Mouse (Mus musculus) kidney, embryonic 15.5 days (tissue): ENCODE measurements around the gene Dusp12. TPM values are rescaled to one million over a fixed set of nuclear protein-coding genes. Genes with fewer than 3 reads are reported as not detected.

Source experiments
- ATAC-seq: fragments of 200-750 bp; cut with Nextera tagmentation; replicated peaks from 2 replicates; pipeline ENCODE4 v1.8.0; 2017; ENCODE audit warnings: moderate TSS enrichment; ENCODE audit not compliant: low FRiP score
- H3K27ac ChIP-seq: fragments of 300-500 bp; sonication (generic); 2 replicates; pipeline ENCODE4 v1.5.1; 2015; ENCODE audit warnings: mild to moderate bottlenecking, inconsistent platforms
- H3K27me3 ChIP-seq: fragments of 300-500 bp; sonication (generic); 2 replicates; pipeline ENCODE4 v1.6.1; 2015; ENCODE audit warnings: inconsistent platforms
- H3K36me3 ChIP-seq: fragments of 300-500 bp; sonication (generic); 2 replicates; pipeline ENCODE4 v1.6.1; 2015; ENCODE audit warnings: inconsistent platforms
- H3K4me1 ChIP-seq: fragments of 300-500 bp; sonication (generic); 2 replicates; pipeline ENCODE4 v1.6.1; 2015; ENCODE audit warnings: inconsistent platforms
- H3K4me2 ChIP-seq: fragments of 300-500 bp; sonication (generic); 2 replicates; pipeline ENCODE4 v1.6.1; 2015; ENCODE audit warnings: moderate library complexity, mild to moderate bottlenecking, inconsistent platforms
- H3K4me3 ChIP-seq: fragments of 300-500 bp; sonication (generic); replicated peaks from 2 replicates; pipeline ENCODE4 v1.5.1; 2015; ENCODE audit warnings: mild to moderate bottlenecking, inconsistent platforms
- H3K9ac ChIP-seq: fragments of 300-500 bp; sonication (generic); 2 replicates; pipeline ENCODE4 v1.6.1; 2015; ENCODE audit warnings: mild to moderate bottlenecking, inconsistent platforms
- H3K9me3 ChIP-seq: fragments of 300-500 bp; sonication (generic); replicated peaks from 2 replicates; pipeline ENCODE4 v1.6.1; 2016; ENCODE audit warnings: inconsistent platforms
- WGBS: fragments of 180-500 bp; shearing (Covaris S2); methylation state at CpG from one replicate; pipeline ENCODE4 v1.1.7; 2015; ENCODE audit warnings: mixed read lengths; 5-methylcytosine and 5-hydroxymethylcytosine counted together
- polyA plus RNA-seq: library from polyadenylated mRNA; unstranded; fragments of >200 nt; fragmentation: Nextera tagmentation; extraction: Ambion mirVana; gene quantifications from 2 replicates; pipeline ENCODE4 v1.2.1, GENCODE M21; 2015

The Dusp12 gene
- polyA plus RNA-seq, 1 experiment from 2014 or later, result 35.0 TPM

DNA sequence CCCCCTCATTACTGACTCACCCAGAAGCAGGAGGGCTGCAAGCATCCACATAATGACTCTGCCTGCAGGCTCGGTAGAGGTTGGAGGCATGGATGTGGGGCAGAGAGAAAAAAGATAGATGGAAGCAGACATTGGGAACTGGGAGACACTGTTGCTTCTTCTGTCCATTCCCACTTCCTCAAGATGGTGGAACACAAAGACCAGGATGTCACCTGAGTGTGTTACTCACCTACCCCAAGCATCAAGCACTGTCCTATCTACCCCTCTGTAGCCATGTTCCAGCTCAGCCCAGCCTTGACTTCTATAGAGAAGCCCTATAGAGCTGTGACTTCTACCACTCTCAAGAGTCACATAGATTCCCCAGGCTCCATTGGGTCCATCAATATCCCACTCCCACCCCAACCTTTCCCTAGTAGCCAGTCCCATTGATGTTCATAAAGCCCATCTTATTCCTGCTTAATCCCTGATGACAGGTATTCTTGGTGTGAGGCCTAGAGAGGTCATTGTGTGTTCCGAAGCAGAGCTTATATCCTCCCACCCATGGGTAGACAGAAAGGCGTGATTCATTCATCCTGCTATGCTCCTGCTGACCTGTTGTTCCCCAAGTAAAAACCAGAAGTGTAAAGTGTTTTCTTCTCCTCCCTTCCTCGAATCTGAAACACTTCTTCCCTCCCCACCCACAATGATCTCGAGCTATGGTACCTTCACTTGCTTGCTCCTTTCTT lies 27.7 kb upstream of the Dusp12 start, which contains the start of gene Fcrlb:
Gene Fcrlb, minus strand, starts transcription at position 51 of the 725 bp plus-strand sequence.
- peaks cover 21% of the 10 kb centered on the region for H3K27me3 ChIP-seq
- 74% methylated on average over 5 of the region's 5 CpGs for WGBS
- no peak within 1 kb of the TSS for H3K4me3 ChIP-seq
- H3K9ac ChIP-seq, result no peak within 1 kb of the TSS
- H3K27ac ChIP-seq, result no peak within 1 kb of the TSS
- H3K4me2 ChIP-seq, result no peak within 1 kb of the TSS
- ATAC-seq, result no peak
- no peaks in the 10 kb centered on the region for H3K36me3 ChIP-seq
- no peaks in the 10 kb centered on the region for H3K9me3 ChIP-seq
- peaks cover 7% of the 10 kb centered on the region for H3K4me1 ChIP-seq

- peaks cover 31% of the 10 kb centered on the region for H3K27me3 ChIP-seq
- no peak overlapping the region for H3K27ac ChIP-seq
- H3K36me3 ChIP-seq, result no peaks in the 10 kb centered on the region
- H3K9me3 ChIP-seq, result no peaks in the 10 kb centered on the region
- no peak overlapping the region for H3K4me2 ChIP-seq
- 80% methylated on average over 11 of the region's 11 CpGs for WGBS
- peaks cover 17% of the 10 kb centered on the region for H3K4me1 ChIP-seq
- no peak overlapping the region for H3K9ac ChIP-seq
- no peak overlapping the region for H3K4me3 ChIP-seq
- ATAC-seq, result no peak
Observed at GRCm38 (mm10) chr1:170911907-170912660, 26.7 kb upstream of the Dusp12 start.

DNA sequence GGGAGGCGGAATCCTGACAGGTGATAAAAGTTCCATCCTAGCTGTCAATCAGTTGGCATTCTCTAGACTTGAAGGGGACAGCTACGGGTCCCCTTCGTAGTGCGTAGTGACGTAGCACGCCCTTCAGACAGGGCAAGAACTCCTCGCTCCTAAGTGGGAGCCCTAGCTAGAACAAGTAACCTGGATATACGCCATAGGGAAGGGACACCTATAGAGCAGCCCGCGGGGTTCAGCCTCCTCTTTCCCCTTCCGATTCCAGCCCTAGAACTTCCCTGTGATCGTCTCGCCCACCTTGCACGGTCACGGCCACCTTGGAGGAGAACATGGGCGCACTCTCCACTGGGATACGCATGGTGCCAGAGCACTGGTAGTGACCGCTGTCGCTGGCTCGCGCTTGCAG lies 23.0 kb upstream of the Dusp12 start:
- H3K27me3 ChIP-seq, result peaks cover 53% of the 10 kb centered on the region
- no peaks in the 10 kb centered on the region for H3K36me3 ChIP-seq
- ATAC-seq, result peak; percentile 57; the same call in 1 of the 2 replicates
- WGBS, result 3% methylated on average over 21 of the region's 21 CpGs
- H3K9ac ChIP-seq, result 0 out of 2 replicates have a peak overlapping the region, but pooled peaks have one; percentile 41
- peak overlapping the region; percentile 97 for H3K4me2 ChIP-seq
- H3K9me3 ChIP-seq, result no peaks in the 10 kb centered on the region
- peaks cover 17% of the 10 kb centered on the region for H3K4me1 ChIP-seq
- H3K4me3 ChIP-seq, result peak overlapping the region; percentile 53
- no peak overlapping the region for H3K27ac ChIP-seq

GRCm38 (mm10) chr1:170907456-170908191 lies 22.3 kb upstream of the Dusp12 start:
- Histone ChIP-seq H3K4me3 (peak overlapping the region; percentile 53), H3K4me1 (peaks cover 17% of the 10 kb centered on the region), H3K27me3 (peaks cover 58% of the 10 kb centered on the region), H3K36me3 (no peaks in the 10 kb centered on the region), H3K9me3 (no peaks in the 10 kb centered on the region), H3K27ac (no peak overlapping the region), H3K9ac (peak overlapping the region; percentile 41), H3K4me2 (peak overlapping the region; percentile 97)
- under 1% methylated on average over 71 of the region's 71 CpGs for WGBS
- peak; percentile 66 for ATAC-seq

- Histone ChIP-seq H3K36me3 (no peaks in the 10 kb centered on the region), H3K9me3 (no peaks in the 10 kb centered on the region), H3K4me2 (peak overlapping the region; percentile 97), H3K27ac (no peak overlapping the region), H3K4me1 (peaks cover 17% of the 10 kb centered on the region), H3K9ac (peak overlapping the region; percentile 41), H3K4me3 (peak overlapping the region; percentile 53), H3K27me3 (peaks cover 63% of the 10 kb centered on the region)
- ATAC-seq, result no peak
- 17% methylated on average over 11 of the region's 11 CpGs for WGBS
Observed at GRCm38 (mm10) chr1:170907111-170907455, 21.7 kb upstream of the Dusp12 start.

- Histone ChIP-seq H3K4me2 (no peak overlapping the region), H3K27ac (no peak overlapping the region), H3K36me3 (no peaks in the 10 kb centered on the region), H3K4me1 (peaks cover 20% of the 10 kb centered on the region), H3K4me3 (no peak overlapping the region), H3K9ac (no peak overlapping the region), H3K9me3 (no peaks in the 10 kb centered on the region), H3K27me3 (peaks cover 54% of the 10 kb centered on the region)
- 54% methylated on average over 5 of the region's 5 CpGs for WGBS
- ATAC-seq, result no peak
Observed at GRCm38 (mm10) chr1:170903485-170903884, 18.1 kb upstream of the Dusp12 start.

- Histone ChIP-seq H3K36me3 (no peaks in the 10 kb centered on the region), H3K9me3 (no peaks in the 10 kb centered on the region), H3K4me2 (peak overlapping the region; percentile 40), H3K27me3 (peaks cover 52% of the 10 kb centered on the region), H3K27ac (no peak overlapping the region), H3K4me1 (peaks cover 6% of the 10 kb centered on the region; the same call in 1 of the 2 replicates), H3K9ac (no peak overlapping the region), H3K4me3 (0 out of 2 replicates have a peak overlapping the region, but pooled peaks have one; percentile 2)
- 37% methylated on average over 10 of the region's 10 CpGs for WGBS
- peak; percentile 43; the same call in 1 of the 2 replicates for ATAC-seq
Observed at GRCm38 (mm10) chr1:170901536-170902238, 16.3 kb upstream of the Dusp12 start.

DNA sequence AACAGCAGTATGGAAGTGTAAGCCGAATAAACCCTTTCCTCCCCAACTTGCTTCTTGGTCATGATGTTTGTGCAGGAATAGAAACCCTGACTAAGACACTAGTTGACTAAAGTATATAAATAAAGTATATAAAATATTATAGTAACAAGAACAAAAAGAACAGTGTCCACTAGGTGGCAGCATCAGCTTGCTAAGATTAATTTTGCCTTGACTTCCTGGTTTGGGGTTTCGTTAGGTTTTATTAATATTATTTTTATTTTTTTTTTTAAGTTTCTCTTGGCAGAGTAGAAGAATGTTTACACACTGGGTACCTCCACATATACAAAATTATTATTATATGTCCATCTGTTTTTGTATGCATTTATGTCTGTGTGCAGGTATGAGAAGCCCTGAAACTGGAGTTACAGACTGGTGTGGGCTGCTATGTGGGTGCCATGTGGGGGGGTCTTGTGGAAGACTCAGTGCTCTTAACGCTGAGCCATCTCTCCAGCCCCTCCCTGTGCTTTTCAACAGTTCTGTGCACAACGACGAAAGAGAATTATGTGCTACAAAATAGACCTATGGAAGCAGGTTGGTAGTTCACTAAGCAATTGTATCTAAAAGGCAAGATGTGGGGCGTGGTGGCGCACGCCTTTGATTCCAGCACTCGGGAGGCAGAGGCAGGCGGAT lies 15.6 kb upstream of the Dusp12 start:
- 34% methylated on average over 10 of the region's 10 CpGs for whole genome bisulfite sequencing
- peak overlapping the region; percentile 31 for H3K4me2 ChIP-seq
- H3K27me3 ChIP-seq, result peaks cover 45% of the 10 kb centered on the region
- no peak overlapping the region for H3K4me3 ChIP-seq
- no peak overlapping the region for H3K27ac ChIP-seq
- ATAC-seq, result no peak
- H3K36me3 ChIP-seq, result no peaks in the 10 kb centered on the region
- no peaks in the 10 kb centered on the region for H3K9me3 ChIP-seq
- no peak overlapping the region for H3K9ac ChIP-seq
- peaks cover 6% of the 10 kb centered on the region; the same call in 1 of the 2 replicates for H3K4me1 ChIP-seq

DNA sequence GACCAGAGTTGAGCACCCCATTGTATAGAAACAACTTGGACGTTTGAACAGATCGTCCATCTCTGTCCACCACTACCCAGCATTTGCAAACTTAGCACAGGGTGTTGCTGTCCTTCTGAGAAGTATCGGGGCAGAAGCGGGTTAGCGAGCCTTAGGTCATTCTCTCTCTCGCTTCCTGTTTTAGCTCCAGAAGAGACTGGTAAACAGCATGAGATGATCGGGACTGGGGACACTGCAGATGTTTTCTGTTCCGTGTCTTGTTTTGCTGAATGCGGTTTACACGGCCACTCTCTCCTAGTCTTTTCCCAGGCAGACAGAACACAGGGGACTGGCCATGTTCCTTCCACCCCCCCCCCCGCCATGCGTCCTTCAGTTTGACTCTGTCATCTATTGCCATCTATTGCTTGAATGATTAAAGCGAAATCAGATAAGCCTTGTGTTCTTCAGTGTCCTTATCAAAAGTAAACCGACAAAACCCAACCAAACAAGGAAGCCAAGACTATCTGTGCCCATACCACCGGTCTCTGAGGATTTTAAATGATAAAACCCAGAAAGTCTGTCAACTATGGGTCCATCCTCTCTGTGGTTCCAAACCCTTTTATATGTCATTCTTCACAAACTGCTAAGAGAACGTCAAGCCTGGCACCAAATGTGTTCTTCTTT lies 13.2 kb upstream of the Dusp12 start:
- peaks cover 6% of the 10 kb centered on the region; the same call in 1 of the 2 replicates for H3K4me1 ChIP-seq
- ATAC-seq, result no peak
- no peak overlapping the region for H3K4me3 ChIP-seq
- H3K9me3 ChIP-seq, result no peaks in the 10 kb centered on the region
- H3K27me3 ChIP-seq, result peaks cover 34% of the 10 kb centered on the region
- no peak overlapping the region for H3K4me2 ChIP-seq
- no peak overlapping the region for H3K9ac ChIP-seq
- H3K27ac ChIP-seq, result no peak overlapping the region
- WGBS, result 69% methylated on average over 16 of the region's 16 CpGs
- H3K36me3 ChIP-seq, result no peaks in the 10 kb centered on the region

GRCm38 (mm10) chr1:170896651-170897281 lies 11.4 kb upstream of the Dusp12 start:
- Histone ChIP-seq H3K27me3 (peaks cover 23% of the 10 kb centered on the region), H3K4me1 (peaks cover 7% of the 10 kb centered on the region; the same call in 1 of the 2 replicates), H3K36me3 (no peaks in the 10 kb centered on the region), H3K9me3 (no peaks in the 10 kb centered on the region), H3K4me2 (no peak overlapping the region), H3K4me3 (no peak overlapping the region), H3K27ac (no peak overlapping the region), H3K9ac (no peak overlapping the region)
- ATAC-seq, result no peak
- WGBS, result 87% methylated on average over 5 of the region's 5 CpGs
